Mouse (Mus musculus): Measurements from ENCODE around the gene Zc3h12d. TPM values are rescaled to one million over a fixed set of nuclear protein-coding genes. Genes with fewer than 3 reads are reported as not detected.

The Zc3h12d gene
- polyA plus RNA-seq, 1 experiment: 2.3 TPM

DNA sequence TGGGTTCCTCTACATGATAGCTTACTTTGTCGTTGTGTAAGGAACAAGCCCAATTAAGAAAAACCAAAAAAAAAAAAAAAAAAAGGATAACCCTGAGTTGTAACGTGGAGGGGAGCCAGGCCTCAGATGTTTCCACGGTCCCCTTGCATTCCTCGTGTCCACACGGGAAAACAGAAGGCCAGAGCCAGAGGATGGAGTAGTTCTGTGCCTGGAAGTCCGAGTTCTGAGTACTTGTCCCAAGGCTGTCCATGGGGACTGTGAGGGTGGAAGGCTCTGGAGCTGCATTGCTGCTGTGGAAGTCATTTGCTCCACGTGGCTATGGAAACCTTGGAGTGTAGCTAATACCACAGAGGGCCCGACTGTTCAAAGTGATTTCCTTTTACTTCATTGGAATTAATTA is 12.9 kb downstream of the Zc3h12d start:
- no peak for DNase-seq
- TF ChIP-seq POLR2A (IDR thresholded peaks at IDR 0.05; ENCODE audit: borderline replicate concordance, extremely low read depth, low read depth, low read length): no peak
- no peak for TF ChIP-seq CTCF (IDR thresholded peaks at IDR 0.05; ENCODE audit: insufficient read depth, low read length)
- H3K4me1 ChIP-seq (ENCODE audit: control insufficient read depth, insufficient read depth, low read length): peaks cover 5% of the 10 kb centered on the region
- WGBS: 78% methylated on average over 8 of the region's 8 CpGs
- H3K4me3 ChIP-seq (replicated peaks; ENCODE audit: extremely low read depth, low read depth, low read length): no peak overlapping the region

DNA sequence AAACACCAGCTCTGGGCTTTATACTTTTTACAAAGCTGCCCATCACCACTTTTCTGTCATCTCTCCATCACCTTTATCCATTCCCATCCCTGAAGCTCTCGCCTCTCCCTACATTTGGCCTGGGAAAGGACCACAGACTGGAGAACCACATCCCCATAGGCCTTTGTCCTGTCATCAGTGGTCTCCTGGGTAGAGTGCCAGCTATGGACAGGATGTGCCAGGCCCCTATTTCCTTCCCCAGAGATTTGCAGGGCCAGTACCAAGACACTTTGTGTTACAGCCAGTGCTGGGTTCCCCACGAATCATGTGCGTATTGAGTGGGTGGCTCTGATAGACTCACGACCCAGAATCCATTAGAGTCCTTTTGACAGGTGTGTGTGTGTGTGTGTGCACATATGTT is 13.7 kb downstream of the Zc3h12d start:
- DNase-seq: no peak
- no peak for TF ChIP-seq POLR2A (IDR thresholded peaks at IDR 0.05; ENCODE audit: borderline replicate concordance, extremely low read depth, low read depth, low read length)
- TF ChIP-seq CTCF (IDR thresholded peaks at IDR 0.05; ENCODE audit: insufficient read depth, low read length): no peak
- no peak overlapping the region for H3K4me3 ChIP-seq (replicated peaks; ENCODE audit: extremely low read depth, low read depth, low read length)
- peaks cover 5% of the 10 kb centered on the region for H3K4me1 ChIP-seq (ENCODE audit: control insufficient read depth, insufficient read depth, low read length)
- 79% methylated on average over 4 of the region's 4 CpGs for WGBS

- Histone ChIP-seq H3K4me3 (replicated peaks; ENCODE audit: extremely low read depth, low read depth, low read length) (no peak overlapping the region), H3K4me1 (ENCODE audit: control insufficient read depth, insufficient read depth, low read length) (no peaks in the 10 kb centered on the region)
- no peak for DNase-seq
- WGBS: 65% methylated on average over 2 of the region's 2 CpGs
- TF ChIP-seq CTCF (IDR thresholded peaks at IDR 0.05; ENCODE audit: insufficient read depth, low read length): no peak
Observed at GRCm38 (mm10) chr10:7847166-7847605, 14.9 kb downstream of the Zc3h12d start.

GRCm38 (mm10) chr10:7851891-7852290 is 19.6 kb downstream of the Zc3h12d start:
- no peaks in the 10 kb centered on the region for H3K4me1 ChIP-seq (ENCODE audit: control insufficient read depth, insufficient read depth, low read length)
- 63% methylated on average over 3 of the region's 3 CpGs for WGBS
- no peak for DNase-seq
- TF ChIP-seq CTCF (IDR thresholded peaks at IDR 0.05; ENCODE audit: insufficient read depth, low read length) (no peak), POLR2A (IDR thresholded peaks at IDR 0.05; ENCODE audit: borderline replicate concordance, extremely low read depth, low read depth, low read length) (no peak)
- no peak overlapping the region for H3K4me3 ChIP-seq (replicated peaks; ENCODE audit: extremely low read depth, low read depth, low read length)

- 82% methylated on average over 7 of the region's 7 CpGs for WGBS
- Histone ChIP-seq H3K4me3 (replicated peaks; ENCODE audit: extremely low read depth, low read depth, low read length) (no peak overlapping the region), H3K4me1 (ENCODE audit: control insufficient read depth, insufficient read depth, low read length) (no peaks in the 10 kb centered on the region)
- DNase-seq: no peak
- no peak for TF ChIP-seq POLR2A (IDR thresholded peaks at IDR 0.05; ENCODE audit: borderline replicate concordance, extremely low read depth, low read depth, low read length)
- no peak for TF ChIP-seq CTCF (IDR thresholded peaks at IDR 0.05; ENCODE audit: insufficient read depth, low read length)
Observed at GRCm38 (mm10) chr10:7860494-7860893, 28.2 kb downstream of the Zc3h12d start.

DNA sequence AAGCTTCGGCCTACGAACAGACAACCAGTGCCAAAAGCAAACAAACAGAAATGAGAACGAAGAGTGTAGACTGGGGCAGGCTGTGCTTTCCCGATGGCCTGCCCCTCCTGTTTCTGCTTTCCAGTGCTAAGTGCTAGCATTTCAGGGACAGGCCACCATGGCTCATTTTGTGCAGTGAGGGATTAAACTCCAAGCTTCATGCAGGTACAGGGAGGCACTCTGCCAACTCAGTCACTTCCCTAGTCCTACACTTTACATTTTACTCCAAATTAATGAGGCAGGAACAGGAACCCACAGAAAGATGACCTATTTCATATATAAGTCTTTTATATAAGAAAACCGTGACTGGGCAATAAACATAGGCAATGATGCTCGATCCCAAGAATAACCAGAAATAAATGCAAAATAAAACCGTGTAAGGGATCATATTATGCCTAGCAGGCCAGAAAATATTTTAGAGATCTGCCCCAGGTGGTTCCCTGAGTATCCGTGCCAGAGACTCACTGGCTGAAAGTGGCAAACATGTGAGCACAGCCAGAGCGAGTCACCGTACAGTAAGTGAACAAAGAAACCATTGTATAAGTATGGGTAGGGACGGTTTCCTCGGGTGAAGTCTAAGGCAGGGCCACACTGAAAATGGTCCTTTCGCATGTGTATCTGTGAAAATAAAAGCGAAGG is 29.1 kb downstream of the Zc3h12d start:
- WGBS: 82% methylated on average over 14 of the region's 14 CpGs
- TF ChIP-seq CTCF (IDR thresholded peaks at IDR 0.05; ENCODE audit: insufficient read depth, low read length) (no peak), POLR2A (IDR thresholded peaks at IDR 0.05; ENCODE audit: borderline replicate concordance, extremely low read depth, low read depth, low read length) (no peak)
- Histone ChIP-seq H3K4me3 (replicated peaks; ENCODE audit: extremely low read depth, low read depth, low read length) (no peak overlapping the region), H3K4me1 (ENCODE audit: control insufficient read depth, insufficient read depth, low read length) (no peaks in the 10 kb centered on the region)
- DNase-seq: no peak

DNA sequence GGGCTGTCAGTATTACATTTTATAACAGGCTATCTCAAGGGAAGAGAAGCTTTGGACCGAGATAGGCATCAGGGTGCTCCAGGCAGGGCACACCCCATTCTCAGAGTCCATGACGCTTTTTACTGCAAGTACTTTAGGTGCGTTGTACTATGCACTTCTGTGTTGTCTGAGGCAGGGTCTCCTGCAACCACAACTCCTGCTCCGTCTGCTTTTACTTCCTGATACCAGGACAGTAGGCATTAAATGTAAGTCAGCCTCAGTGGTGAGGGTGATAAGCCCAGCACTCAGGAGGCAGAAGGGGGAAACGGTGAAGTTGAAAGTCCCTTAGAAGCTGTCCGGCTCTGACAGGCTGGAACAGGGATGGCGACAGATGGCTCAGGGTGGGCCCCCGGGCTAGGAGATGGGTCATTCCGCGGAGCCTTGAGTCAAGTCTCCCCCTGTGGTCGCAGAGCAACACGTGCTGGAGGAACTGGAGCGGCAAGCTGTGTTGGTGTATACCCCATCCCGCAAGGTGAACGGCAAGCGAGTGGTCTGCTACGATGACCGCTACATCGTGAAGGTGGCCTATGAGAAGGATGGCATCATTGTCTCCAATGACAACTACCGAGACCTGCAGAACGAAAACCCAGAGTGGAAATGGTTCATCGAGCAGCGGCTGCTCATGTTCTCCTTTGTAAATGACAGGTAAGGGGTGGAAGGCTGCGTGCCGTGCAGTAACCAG is 29.8 kb downstream of the Zc3h12d start:
- 90% methylated on average over 25 of the region's 25 CpGs for WGBS
- Histone ChIP-seq H3K4me1 (ENCODE audit: control insufficient read depth, insufficient read depth, low read length) (no peaks in the 10 kb centered on the region), H3K4me3 (replicated peaks; ENCODE audit: extremely low read depth, low read depth, low read length) (no peak overlapping the region)
- no peak for DNase-seq
- TF ChIP-seq POLR2A (IDR thresholded peaks at IDR 0.05; ENCODE audit: borderline replicate concordance, extremely low read depth, low read depth, low read length): no peak
- no peak for TF ChIP-seq CTCF (IDR thresholded peaks at IDR 0.05; ENCODE audit: insufficient read depth, low read length)

DNA sequence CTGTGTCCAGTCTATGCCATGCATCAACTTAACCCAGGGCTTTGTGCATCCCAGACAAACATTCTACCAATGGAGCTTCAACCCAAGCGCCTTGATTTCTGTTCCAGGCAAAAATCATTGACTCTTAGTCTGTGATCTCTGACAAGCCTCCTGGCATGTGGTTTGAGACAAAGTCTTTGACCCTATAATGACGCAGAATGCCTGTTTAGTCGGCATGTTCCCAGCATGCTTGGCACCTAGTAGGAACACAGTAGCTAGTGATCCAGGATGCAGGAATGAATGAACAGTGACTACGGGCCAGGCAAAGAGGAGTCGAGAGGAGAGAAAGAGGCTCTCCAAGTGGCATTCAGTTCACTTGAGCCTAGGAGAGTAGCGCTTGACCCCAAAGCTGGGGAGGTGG is 31.1 kb downstream of the Zc3h12d start:
- no peak for DNase-seq
- WGBS: 85% methylated on average over 6 of the region's 6 CpGs
- H3K4me3 ChIP-seq (replicated peaks; ENCODE audit: extremely low read depth, low read depth, low read length): no peak overlapping the region
- TF ChIP-seq POLR2A (IDR thresholded peaks at IDR 0.05; ENCODE audit: borderline replicate concordance, extremely low read depth, low read depth, low read length) (no peak), CTCF (IDR thresholded peaks at IDR 0.05; ENCODE audit: insufficient read depth, low read length) (no peak)
- H3K4me1 ChIP-seq (ENCODE audit: control insufficient read depth, insufficient read depth, low read length): no peaks in the 10 kb centered on the region

- TF ChIP-seq POLR2A (IDR thresholded peaks at IDR 0.05; ENCODE audit: borderline replicate concordance, extremely low read depth, low read depth, low read length) (no peak), CTCF (IDR thresholded peaks at IDR 0.05; ENCODE audit: insufficient read depth, low read length) (no peak)
- DNase-seq: no peak
- Histone ChIP-seq H3K4me3 (replicated peaks; ENCODE audit: extremely low read depth, low read depth, low read length) (no peak overlapping the region), H3K4me1 (ENCODE audit: control insufficient read depth, insufficient read depth, low read length) (no peaks in the 10 kb centered on the region)
- 59% methylated on average over 6 of the region's 6 CpGs for WGBS
Observed at GRCm38 (mm10) chr10:7864184-7864583, 31.9 kb downstream of the Zc3h12d start.

DNA sequence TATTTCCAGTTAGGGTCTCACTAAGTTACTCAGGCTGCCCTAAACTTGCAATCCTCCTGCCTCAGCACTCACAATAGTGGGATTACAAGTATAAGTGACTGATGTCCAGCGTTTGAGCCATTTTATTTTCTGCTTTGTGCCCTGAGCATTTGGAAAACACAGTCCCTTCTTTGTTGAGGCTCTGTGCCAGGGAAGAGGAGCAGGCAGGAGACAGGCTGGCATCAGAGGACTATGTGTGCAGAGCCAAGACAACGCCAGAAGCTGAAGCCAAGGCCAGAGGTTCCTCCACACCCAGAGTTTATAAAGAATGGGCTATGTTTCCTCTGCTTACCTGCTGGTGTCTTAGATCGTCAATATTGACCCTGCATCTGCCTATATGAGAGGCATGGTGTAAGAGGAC is 32.5 kb downstream of the Zc3h12d start:
- TF ChIP-seq CTCF (IDR thresholded peaks at IDR 0.05; ENCODE audit: insufficient read depth, low read length): no peak
- TF ChIP-seq POLR2A (IDR thresholded peaks at IDR 0.05; ENCODE audit: borderline replicate concordance, extremely low read depth, low read depth, low read length): no peak
- Histone ChIP-seq H3K4me1 (ENCODE audit: control insufficient read depth, insufficient read depth, low read length) (no peaks in the 10 kb centered on the region), H3K4me3 (replicated peaks; ENCODE audit: extremely low read depth, low read depth, low read length) (no peak overlapping the region)
- no peak for DNase-seq
- WGBS: 75% methylated on average over 3 of the region's 3 CpGs
